Mouse (Mus musculus): ENCODE measurements around the gene Gm3486. TPM values are rescaled to one million over a fixed set of nuclear protein-coding genes. Genes with fewer than 3 reads are reported as not detected.
"Not testable (repeated sequence)": the region's sequence is repeated elsewhere in the genome, so short reads cannot be mapped to it uniquely, and the experiment has no call there.

Gm3486 gene
- not detected in 2 replicates for polyA plus RNA-seq (2016; fragmentation: Nextera tagmentation; extraction: Ambion mirVana)

- not testable (repeated sequence) for H3K36me3 ChIP-seq (replicated peaks); H3K9me3 ChIP-seq; DNase-seq (ENCODE audit: low spot score); H3K4me3 ChIP-seq; H3K4me1 ChIP-seq; H3K27ac ChIP-seq (replicated peaks); H3K27me3 ChIP-seq (replicated peaks; ENCODE audit: low read depth, poor library complexity, severe bottlenecking)
Observed at GRCm38 (mm10) chr14:41489385-41489784, at the start of gene Gm3486. Gm3486 (minus strand) TSS chr14:41489485.

DNA sequence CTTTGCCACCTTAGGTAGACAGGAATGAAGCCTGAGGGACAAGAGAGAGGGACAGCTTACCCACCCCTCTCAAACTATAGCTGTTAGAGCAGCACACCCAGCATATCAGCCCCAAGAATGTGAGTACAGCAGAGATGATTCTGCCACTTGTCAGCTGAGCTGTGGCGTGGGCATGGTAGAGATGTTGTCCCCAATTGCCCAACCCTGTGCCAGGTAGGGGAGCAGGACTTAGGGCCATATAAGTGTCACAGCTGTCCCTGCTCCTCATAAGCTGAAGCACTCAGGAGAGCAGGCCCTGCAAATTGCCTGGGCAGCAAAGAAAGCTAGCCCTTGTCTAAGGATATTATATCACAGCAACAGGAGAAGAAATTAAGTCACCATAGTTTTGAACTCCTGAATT, 35.4 kb upstream of the Gm3486 start:
- WGBS = 86% methylated on average over 1 of the region's 1 CpGs
- H3K36me3 ChIP-seq (replicated peaks); H3K4me1 ChIP-seq; H3K27ac ChIP-seq (replicated peaks); H3K27me3 ChIP-seq (replicated peaks; ENCODE audit: low read depth, poor library complexity, severe bottlenecking); DNase-seq (ENCODE audit: low spot score); H3K4me3 ChIP-seq; H3K9me3 ChIP-seq: not testable (repeated sequence)

DNA sequence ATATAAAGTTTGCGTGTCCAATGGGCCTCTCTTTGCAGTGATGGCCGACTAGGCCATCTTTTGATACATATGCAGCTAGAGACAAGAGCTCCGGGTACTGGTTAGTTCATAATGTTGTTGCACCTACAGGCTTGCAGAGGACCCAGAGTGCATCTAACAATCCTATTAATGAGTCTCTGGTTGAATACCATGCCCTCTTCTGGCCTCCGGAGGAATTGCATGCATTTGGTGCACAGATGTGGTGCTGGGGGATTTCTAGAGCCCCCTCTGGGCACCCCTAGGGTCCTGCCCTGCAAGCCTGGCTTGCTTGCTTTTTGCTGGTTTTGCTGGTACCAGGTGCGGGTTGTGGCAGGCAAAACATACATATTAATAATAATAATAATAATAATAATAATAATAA, 31.4 kb upstream of the Gm3486 start:
- not testable (repeated sequence) for H3K27ac ChIP-seq (replicated peaks); H3K9me3 ChIP-seq; H3K4me1 ChIP-seq; H3K36me3 ChIP-seq (replicated peaks); DNase-seq (ENCODE audit: low spot score); H3K4me3 ChIP-seq; H3K27me3 ChIP-seq (replicated peaks; ENCODE audit: low read depth, poor library complexity, severe bottlenecking)
- WGBS = 73% methylated on average over 5 of the region's 5 CpGs

DNA sequence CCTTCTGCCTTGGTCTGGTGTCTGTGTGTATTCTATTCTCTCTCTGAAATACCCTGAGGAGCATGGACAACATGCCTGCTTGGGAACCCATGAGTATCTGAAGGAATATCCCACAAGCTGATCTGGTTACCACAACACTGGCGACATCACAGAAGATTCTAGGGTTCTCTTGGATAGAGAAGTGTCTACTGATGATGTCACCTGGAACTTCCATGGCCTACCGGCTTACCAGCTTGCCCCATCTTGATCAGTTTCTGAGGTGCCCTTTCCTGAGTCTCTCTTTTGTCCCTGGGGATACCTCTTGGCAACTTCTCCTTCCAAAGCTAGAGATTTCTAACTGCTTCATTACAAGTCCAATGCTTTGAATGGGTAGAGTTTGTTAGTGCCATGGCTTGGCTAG, 35.9 kb downstream of the Gm3486 start, which contains the start of gene Gm7954:
Gm7954 (minus strand) TSS at position 101 of the 400 bp plus-strand sequence.
- not testable (repeated sequence) for H3K27ac ChIP-seq (replicated peaks); H3K36me3 ChIP-seq (replicated peaks); DNase-seq (ENCODE audit: low spot score); H3K4me3 ChIP-seq; H3K9me3 ChIP-seq; H3K27me3 ChIP-seq (replicated peaks; ENCODE audit: low read depth, poor library complexity, severe bottlenecking); H3K4me1 ChIP-seq
- WGBS = no CpG with 5 or more reads among the region's 2 CpGs

Other genes starting within 250 kb of the Gm3486 start
- 0.09 and 0.19 TPM in 2 replicates for gene Gm2832, start 210.7 kb downstream of the Gm3486 start, polyA plus RNA-seq (2016; fragmentation: Nextera tagmentation; extraction: Ambion mirVana)
- gene Gm5798, start 140.9 kb downstream of the Gm3486 start, polyA plus RNA-seq (2016; fragmentation: Nextera tagmentation; extraction: Ambion mirVana) = not detected in 2 replicates
- not detected in 2 replicates for gene Gm7945, start 103.1 kb downstream of the Gm3486 start, polyA plus RNA-seq (2016; fragmentation: Nextera tagmentation; extraction: Ambion mirVana)
- gene Gm6482, start 81.2 kb downstream of the Gm3486 start, polyA plus RNA-seq (2016; fragmentation: Nextera tagmentation; extraction: Ambion mirVana) = not detected in 2 replicates
- gene Gm7954, start 36.0 kb downstream of the Gm3486 start, polyA plus RNA-seq (2016; fragmentation: Nextera tagmentation; extraction: Ambion mirVana) = not detected in 2 replicates
- gene Gm7970, start 66.1 kb upstream of the Gm3486 start, polyA plus RNA-seq (2016; fragmentation: Nextera tagmentation; extraction: Ambion mirVana) = not detected in 2 replicates
- gene 1700049E17Rik2, start 83.7 kb upstream of the Gm3486 start, polyA plus RNA-seq (2016; fragmentation: Nextera tagmentation; extraction: Ambion mirVana) = not detected in 2 replicates
- gene Gm3072, start 135.1 kb upstream of the Gm3486 start, polyA plus RNA-seq (2016; fragmentation: Nextera tagmentation; extraction: Ambion mirVana) = not detected in 2 replicates
- gene Gm3676, start 157.0 kb upstream of the Gm3486 start, polyA plus RNA-seq (2016; fragmentation: Nextera tagmentation; extraction: Ambion mirVana) = not detected in 2 replicates
- not detected in 2 replicates for gene Gm8068, start 212.4 kb upstream of the Gm3486 start, polyA plus RNA-seq (2016; fragmentation: Nextera tagmentation; extraction: Ambion mirVana)

All from embryonic facial prominence, embryonic 10.5 days (tissue).